Mouse (Mus musculus): ENCODE data around the gene Camk1d.
"Not testable (repeated sequence)": the region's sequence is repeated elsewhere in the genome, so short reads cannot be mapped to it uniquely, and the experiment has no call there.

The Camk1d gene

DNA sequence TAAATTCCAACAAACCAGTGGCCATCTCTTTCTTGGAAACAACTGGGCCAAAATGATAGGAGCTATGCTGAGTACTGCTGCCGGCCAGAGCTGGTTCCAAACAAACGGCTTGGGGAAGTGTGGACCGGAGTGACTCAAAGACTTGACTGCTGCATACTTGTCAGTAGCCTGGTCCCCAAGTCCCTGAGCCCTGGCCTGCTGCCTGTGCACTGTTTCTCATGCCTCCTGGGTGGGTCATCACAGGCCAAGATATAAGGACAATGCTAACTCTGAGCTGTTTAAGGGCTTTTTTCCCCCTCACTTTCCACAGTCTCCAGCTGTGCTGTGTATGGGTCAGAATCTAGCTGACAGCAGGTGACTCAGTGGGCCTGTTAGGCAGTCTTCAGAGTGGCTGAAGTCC, 409.2 kb downstream of the Camk1d start:
- no peak for DNase-seq

GRCm38 (mm10) chr2:5304451-5304850, 409.9 kb downstream of the Camk1d start:
- DNase-seq, result no peak

- DNase-seq, result no peak
Observed at GRCm38 (mm10) chr2:5301286-5301685, 413.0 kb downstream of the Camk1d start.

DNA sequence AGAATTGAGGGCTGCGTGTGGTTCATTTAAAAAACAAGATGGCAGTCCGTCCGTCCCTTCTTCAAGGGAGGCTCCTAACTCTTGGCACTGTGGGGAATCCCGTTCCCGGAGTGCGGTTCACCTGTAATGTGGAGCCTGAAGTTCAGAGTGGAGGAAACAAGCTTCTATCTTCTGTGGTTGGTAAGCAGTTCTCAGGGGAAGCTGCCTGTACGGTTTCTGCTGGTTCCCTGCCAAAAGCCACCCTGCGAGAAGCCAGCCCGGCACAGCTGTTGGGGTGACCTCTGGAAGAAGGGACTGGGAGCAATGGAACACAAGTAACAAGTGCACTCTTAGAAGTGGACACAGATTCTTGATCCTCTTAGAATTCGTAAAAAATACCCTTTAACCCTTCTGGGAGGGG, 416.2 kb downstream of the Camk1d start:
- DNase-seq, result no peak

- DNase-seq, result no peak
Observed at GRCm38 (mm10) chr2:5296749-5297545, 417.4 kb downstream of the Camk1d start.

DNA sequence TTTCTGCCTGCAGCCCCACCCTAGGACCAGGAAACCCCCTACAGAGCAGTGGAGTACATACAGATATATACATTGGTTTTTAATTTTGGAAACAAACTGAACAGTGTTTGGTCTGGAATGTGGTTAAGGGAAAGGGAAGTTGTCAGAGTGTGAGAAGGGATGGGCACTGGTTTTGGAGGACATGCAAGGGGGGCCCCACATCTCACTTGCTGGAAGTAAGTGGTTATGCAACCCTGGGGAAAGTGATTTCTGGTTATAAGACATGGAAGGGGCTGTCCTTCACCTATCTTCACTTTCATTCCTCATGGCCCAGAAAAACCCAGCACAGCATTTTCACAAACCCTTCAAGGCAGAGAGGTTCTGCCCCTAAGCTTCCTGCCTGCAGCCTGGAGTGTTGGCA, 419.2 kb downstream of the Camk1d start:
- no peak for DNase-seq

DNA sequence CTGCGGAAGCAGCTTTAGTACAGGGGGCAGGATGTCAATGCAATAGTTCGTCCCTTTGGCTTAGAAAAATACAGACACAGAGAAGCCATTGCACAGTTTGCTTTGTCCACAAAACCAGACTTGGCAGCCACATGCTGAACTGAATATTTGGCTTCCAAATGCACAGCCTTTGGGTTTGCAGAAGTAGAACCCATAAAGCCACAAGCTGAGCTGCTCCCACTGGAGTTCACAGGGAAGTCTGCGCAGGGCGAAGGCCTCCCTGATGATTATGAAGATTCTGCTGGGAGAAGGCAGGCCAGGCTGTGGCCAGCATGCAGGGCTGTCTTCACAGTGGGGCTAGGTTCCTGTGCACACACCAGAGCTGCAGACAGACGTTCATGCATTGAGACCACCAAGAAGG, 419.9 kb downstream of the Camk1d start:
- DNase-seq, result no peak

- DNase-seq, result no peak
Observed at GRCm38 (mm10) chr2:5288593-5288992, 425.7 kb downstream of the Camk1d start.

DNA sequence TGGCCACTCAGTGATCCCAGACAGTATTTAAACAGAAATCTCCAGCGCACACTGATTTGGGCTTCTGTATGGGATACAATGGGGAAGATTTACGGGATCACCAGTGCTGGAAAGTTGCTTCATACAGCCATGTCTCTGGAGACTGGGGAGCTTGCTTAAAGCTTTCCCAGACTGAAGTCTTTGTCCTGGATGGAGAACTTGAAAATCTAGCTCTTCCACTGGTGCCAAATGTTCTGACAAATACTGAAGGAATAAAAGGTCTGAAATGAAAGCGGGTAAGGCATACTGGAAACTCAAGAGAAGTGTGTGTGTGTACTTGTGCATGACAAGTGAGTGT, 427.3 kb downstream of the Camk1d start:
- DNase-seq, result no peak

DNA sequence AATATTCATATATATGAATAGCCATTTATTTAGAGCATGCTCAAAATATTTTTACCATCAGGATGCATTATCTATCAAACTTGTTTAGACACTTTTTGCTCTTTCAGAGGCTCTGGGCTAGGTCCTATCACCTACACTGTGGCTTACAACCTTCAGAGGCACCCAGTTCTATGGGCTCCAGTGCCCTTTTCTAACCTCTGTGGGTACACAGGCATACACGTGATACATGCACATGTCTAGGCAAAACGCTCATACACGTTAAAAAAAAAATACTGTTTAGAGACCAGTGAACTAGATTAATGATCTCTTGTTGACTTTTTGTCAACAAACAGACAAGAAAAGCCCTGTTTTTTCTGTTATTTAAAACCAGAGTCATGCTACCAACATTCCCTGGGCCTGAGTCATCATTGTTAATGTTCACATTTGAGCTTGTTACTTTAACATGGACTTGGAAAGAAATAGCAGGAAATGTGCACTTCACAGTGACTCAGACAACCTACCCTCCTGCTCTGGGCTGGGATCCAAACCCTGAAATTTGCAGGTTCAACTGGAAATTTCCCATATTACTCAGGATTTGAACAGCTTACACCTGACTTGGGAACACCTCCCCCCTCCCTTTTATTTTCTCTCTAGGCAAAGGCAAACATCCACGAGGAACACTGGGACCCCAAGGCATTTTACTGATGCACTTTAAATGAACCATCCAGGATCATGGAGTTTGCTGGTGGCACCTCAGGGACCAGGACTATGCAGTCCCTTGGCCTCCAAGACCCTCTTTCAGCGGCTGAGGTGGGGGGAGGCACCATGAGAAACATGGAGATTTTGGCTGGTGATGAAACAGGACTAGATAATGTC, 427.9 kb downstream of the Camk1d start:
- DNase-seq, result no peak

- DNase-seq, result no peak
Observed at GRCm38 (mm10) chr2:5284351-5284750, 430.0 kb downstream of the Camk1d start.

- DNase-seq, result no peak
Observed at GRCm38 (mm10) chr2:5282623-5283022, 431.7 kb downstream of the Camk1d start.

- DNase-seq, result no peak
Observed at GRCm38 (mm10) chr2:5267980-5268379, 446.3 kb downstream of the Camk1d start.

- no peak for DNase-seq
Observed at GRCm38 (mm10) chr2:5262279-5262678, 452.0 kb downstream of the Camk1d start.

- no peak for DNase-seq
Observed at GRCm38 (mm10) chr2:5258250-5258649, 456.1 kb downstream of the Camk1d start.

GRCm38 (mm10) chr2:5249969-5250368, 464.3 kb downstream of the Camk1d start:
- peak; percentile 28 for DNase-seq

DNA sequence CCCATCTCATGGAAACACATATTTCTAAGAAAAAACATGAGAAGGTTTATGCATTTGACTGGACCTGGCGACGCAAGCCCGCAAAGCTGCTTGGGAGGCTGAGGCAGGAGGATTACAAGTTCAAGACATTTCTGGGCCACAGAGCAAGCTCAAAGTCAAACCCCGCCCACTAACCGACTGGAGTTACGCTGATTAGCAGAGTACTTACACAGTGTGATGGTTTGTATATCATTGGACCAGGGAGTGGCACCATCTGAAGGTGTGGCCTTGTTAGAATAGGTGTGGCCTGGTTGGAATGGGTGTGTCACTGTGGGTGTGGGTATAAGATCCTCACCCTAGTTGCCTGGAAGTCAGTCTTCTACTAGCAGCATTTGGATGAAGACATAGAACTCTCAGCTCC, 465.1 kb downstream of the Camk1d start:
- not testable (repeated sequence) for DNase-seq
